Mouse (Mus musculus) kidney, embryonic 16.5 days (tissue): Measurements from ENCODE around the gene Gm49388. TPM values are rescaled to one million over a fixed set of nuclear protein-coding genes. Genes with fewer than 3 reads are reported as not detected.

Experiments used
- ATAC-seq: fragments of 200-750 bp; cut with Nextera tagmentation; 2 replicates; pipeline ENCODE4 v1.8.0; 2017; ENCODE audit warnings: moderate TSS enrichment; ENCODE audit not compliant: low FRiP score, low TSS enrichment
- H3K27ac ChIP-seq: fragments of 300-500 bp; sonication (generic); 2 replicates; pipeline ENCODE4 v1.5.1; 2014; ENCODE audit warnings: low read length
- H3K27me3 ChIP-seq: fragments of 300-500 bp; sonication (generic); 2 replicates; pipeline ENCODE4 v1.6.1; 2014; ENCODE audit warnings: low read length, control low read depth, mixed read lengths; ENCODE audit not compliant: insufficient read depth
- H3K36me3 ChIP-seq: fragments of 300-500 bp; sonication (generic); 2 replicates; pipeline ENCODE4 v1.6.1; 2014; ENCODE audit warnings: low read length, control low read depth, mixed read lengths; ENCODE audit not compliant: insufficient read depth
- H3K4me1 ChIP-seq: fragments of 300-500 bp; sonication (generic); 2 replicates; pipeline ENCODE4 v1.6.1; 2014; ENCODE audit warnings: low read length, control low read depth, mixed read lengths; ENCODE audit not compliant: insufficient read depth
- H3K4me2 ChIP-seq: fragments of 300-500 bp; sonication (generic); replicated peaks from 2 replicates; pipeline ENCODE4 v1.6.1; 2014; ENCODE audit warnings: low read depth, low read length
- H3K4me3 ChIP-seq: fragments of 300-500 bp; sonication (generic); 2 replicates; pipeline ENCODE4 v1.5.1; 2014; ENCODE audit warnings: mild to moderate bottlenecking, low read length
- H3K9ac ChIP-seq: fragments of 300-500 bp; sonication (generic); replicated peaks from 2 replicates; pipeline ENCODE4 v1.6.1; 2014; ENCODE audit warnings: low read length
- H3K9me3 ChIP-seq: fragments of 300-500 bp; sonication (generic); 2 replicates; pipeline ENCODE4 v1.6.1; 2016; ENCODE audit warnings: low read length, control low read depth
- WGBS: fragments of 180-500 bp; shearing (Covaris S2); extraction: QIAGEN DNeasy Blood & Tissue Kit; methylation state at CpG from one replicate; pipeline ENCODE4 v1.1.7; 2014; 5-methylcytosine and 5-hydroxymethylcytosine counted together
- polyA plus RNA-seq: library from polyadenylated mRNA; unstranded; fragments of >200 nt; fragmentation: Nextera tagmentation; extraction: Ambion mirVana; gene quantifications from 2 replicates; pipeline ENCODE4 v1.2.1, GENCODE M21; 2015

Gene Gm49388
- polyA plus RNA-seq, 1 experiment from 2014 or later, result not detected

- peaks cover 45% of the 10 kb centered on the region for H3K36me3 ChIP-seq
- ATAC-seq, result no peak
These were observed 17.6 kb upstream of the Gm49388 start for GRCm38 (mm10) chr7:127767671-127768345.

GRCm38 (mm10) chr7:127768346-127768996 lies 16.9 kb upstream of the Gm49388 start:
- peak overlapping the region; percentile 54 for H3K27ac ChIP-seq
- no peaks in the 10 kb centered on the region for H3K27me3 ChIP-seq
- H3K4me2 ChIP-seq, result 0 out of 2 replicates have a peak overlapping the region, but pooled peaks have one; percentile 3

More at GRCm38 (mm10) chr7:127767671-127768345, 17.6 kb upstream of the Gm49388 start:
- no peaks in the 10 kb centered on the region for H3K27me3 ChIP-seq
- no peak overlapping the region for H3K4me2 ChIP-seq
- H3K27ac ChIP-seq, result no peak overlapping the region
- WGBS, result 94% methylated on average over 19 of the region's 19 CpGs
- peaks cover 18% of the 10 kb centered on the region for H3K4me1 ChIP-seq
- no peak overlapping the region for H3K4me3 ChIP-seq
- no peak overlapping the region for H3K9ac ChIP-seq
- no peaks in the 10 kb centered on the region for H3K9me3 ChIP-seq

GRCm38 (mm10) chr7:127768997-127769593 lies 16.3 kb upstream of the Gm49388 start:
- WGBS, result under 1% methylated on average over 15 of the region's 16 CpGs
- peak overlapping the region; percentile 88 for H3K4me2 ChIP-seq
- H3K9ac ChIP-seq, result peak overlapping the region; percentile 90
- H3K27me3 ChIP-seq, result no peaks in the 10 kb centered on the region
- peaks cover 18% of the 10 kb centered on the region for H3K4me1 ChIP-seq
- peaks cover 35% of the 10 kb centered on the region for H3K36me3 ChIP-seq
- H3K9me3 ChIP-seq, result no peaks in the 10 kb centered on the region
- ATAC-seq, result peak; percentile 92
- H3K27ac ChIP-seq, result peak overlapping the region; percentile 95
- H3K4me3 ChIP-seq, result peak overlapping the region; percentile 75

More at GRCm38 (mm10) chr7:127768346-127768996, 16.9 kb upstream of the Gm49388 start:
- 51% methylated on average over 13 of the region's 13 CpGs for WGBS
- no peak; the same call in 1 of the 2 replicates for ATAC-seq
- Histone ChIP-seq H3K9ac (no peak overlapping the region), H3K4me3 (no peak overlapping the region), H3K36me3 (peaks cover 41% of the 10 kb centered on the region), H3K9me3 (no peaks in the 10 kb centered on the region), H3K4me1 (peaks cover 18% of the 10 kb centered on the region)

GRCm38 (mm10) chr7:127769651-127770038 lies 15.8 kb upstream of the Gm49388 start, which contains the start of gene Orai3:
Gene Orai3 (plus strand): TSS chr7:127769815.
- H3K4me3 ChIP-seq, result peak within 1 kb of the TSS; percentile 75
- peaks cover 29% of the 10 kb centered on the region for H3K36me3 ChIP-seq
- H3K4me1 ChIP-seq, result peaks cover 18% of the 10 kb centered on the region
- peak within 1 kb of the TSS; percentile 88 for H3K4me2 ChIP-seq
- H3K27ac ChIP-seq, result peak within 1 kb of the TSS; percentile 95
- H3K9me3 ChIP-seq, result no peaks in the 10 kb centered on the region
- H3K27me3 ChIP-seq, result no peaks in the 10 kb centered on the region
- ATAC-seq, result peak; percentile 89
- H3K9ac ChIP-seq, result peak within 1 kb of the TSS; percentile 90
- WGBS, result under 1% methylated on average over 24 of the region's 24 CpGs

- ATAC-seq, result no peak; the same call in 1 of the 2 replicates
- H3K4me3 ChIP-seq, result peak overlapping the region; percentile 75
- 1% methylated on average over 27 of the region's 27 CpGs for WGBS
These were observed 15.1 kb upstream of the Gm49388 start for GRCm38 (mm10) chr7:127770039-127770905.

GRCm38 (mm10) chr7:127771262-127771661 lies 14.1 kb upstream of the Gm49388 start:
- Histone ChIP-seq H3K9me3 (no peaks in the 10 kb centered on the region), H3K27me3 (no peaks in the 10 kb centered on the region), H3K27ac (peak overlapping the region; percentile 95; the same call in 1 of the 2 replicates), H3K36me3 (peaks cover 15% of the 10 kb centered on the region), H3K4me3 (no peak overlapping the region; the same call in 1 of the 2 replicates), H3K4me2 (peak overlapping the region; percentile 88), H3K4me1 (peaks cover 18% of the 10 kb centered on the region), H3K9ac (peak overlapping the region; percentile 90)
- ATAC-seq, result no peak
- 65% methylated on average over 5 of the region's 5 CpGs for WGBS

More at GRCm38 (mm10) chr7:127770039-127770905, 15.1 kb upstream of the Gm49388 start:
- H3K9ac ChIP-seq, result peak overlapping the region; percentile 90
- H3K36me3 ChIP-seq, result peaks cover 23% of the 10 kb centered on the region
- H3K9me3 ChIP-seq, result no peaks in the 10 kb centered on the region
- H3K27ac ChIP-seq, result peak overlapping the region; percentile 95
- peak overlapping the region; percentile 88 for H3K4me2 ChIP-seq
- peaks cover 18% of the 10 kb centered on the region for H3K4me1 ChIP-seq
- no peaks in the 10 kb centered on the region for H3K27me3 ChIP-seq

GRCm38 (mm10) chr7:127772080-127772479 lies 13.3 kb upstream of the Gm49388 start:
- WGBS, result 67% methylated on average over 3 of the region's 3 CpGs

GRCm38 (mm10) chr7:127772557-127772956 lies 12.9 kb upstream of the Gm49388 start:
- Histone ChIP-seq H3K27me3 (no peaks in the 10 kb centered on the region), H3K4me2 (no peak overlapping the region), H3K4me3 (no peak overlapping the region), H3K9ac (no peak overlapping the region), H3K27ac (no peak overlapping the region), H3K9me3 (no peaks in the 10 kb centered on the region), H3K36me3 (peaks cover 10% of the 10 kb centered on the region), H3K4me1 (peaks cover 18% of the 10 kb centered on the region)
- whole genome bisulfite sequencing, result 93% methylated on average over 1 of the region's 1 CpGs
- ATAC-seq, result no peak

More at GRCm38 (mm10) chr7:127772080-127772479, 13.3 kb upstream of the Gm49388 start:
- Histone ChIP-seq H3K27ac (no peak overlapping the region), H3K27me3 (no peaks in the 10 kb centered on the region), H3K36me3 (peaks cover 15% of the 10 kb centered on the region), H3K4me3 (no peak overlapping the region), H3K4me1 (peaks cover 18% of the 10 kb centered on the region), H3K9ac (no peak overlapping the region), H3K9me3 (no peaks in the 10 kb centered on the region), H3K4me2 (no peak overlapping the region)
- ATAC-seq, result no peak
